Mouse (Mus musculus) hindbrain, embryonic 16.5 days (tissue): ENCODE measurements around the gene Clint1. TPM values are rescaled to one million over a fixed set of nuclear protein-coding genes. Genes with fewer than 3 reads are reported as not detected.
"Not testable (repeated sequence)": the region's sequence is repeated elsewhere in the genome, so short reads cannot be mapped to it uniquely, and the experiment has no call there.

Experiments used
- ATAC-seq: fragments of 200-750 bp; cut with Nextera tagmentation; 2 replicates; pipeline ENCODE4 v1.8.0; 2017; ENCODE audit warnings: moderate TSS enrichment, moderate library complexity
- H3K27ac ChIP-seq: fragments of 300-500 bp; sonication (generic); 2 replicates; pipeline ENCODE4 v1.5.1; 2014; ENCODE audit warnings: low read depth, mild to moderate bottlenecking, control low read depth, low read length, moderate library complexity
- H3K27me3 ChIP-seq: fragments of 300-500 bp; sonication (generic); replicated peaks from 2 replicates; pipeline ENCODE4 v1.6.1; 2014; ENCODE audit warnings: low read length; ENCODE audit not compliant: control insufficient read depth, insufficient read depth
- H3K36me3 ChIP-seq: fragments of 300-500 bp; sonication (generic); 2 replicates; pipeline ENCODE4 v1.6.1; 2014; ENCODE audit warnings: mild to moderate bottlenecking, low read length, moderate library complexity, mixed read lengths; ENCODE audit not compliant: control insufficient read depth, insufficient read depth
- H3K4me1 ChIP-seq: fragments of 300-500 bp; sonication (generic); 2 replicates; pipeline ENCODE4 v1.6.1; 2014; ENCODE audit warnings: low read depth, low read length; ENCODE audit not compliant: control insufficient read depth, insufficient read depth
- H3K4me2 ChIP-seq: fragments of 300-500 bp; sonication (generic); 2 replicates; pipeline ENCODE4 v1.6.1; 2014; ENCODE audit warnings: mild to moderate bottlenecking, low read length, control low read depth, moderate library complexity
- H3K4me3 ChIP-seq: fragments of 300-500 bp; sonication (generic); 2 replicates; pipeline ENCODE4 v1.5.1; 2014; ENCODE audit warnings: mild to moderate bottlenecking, low read length, control low read depth, moderate library complexity
- H3K9ac ChIP-seq: fragments of 300-500 bp; sonication (generic); 2 replicates; pipeline ENCODE4 v1.6.1; 2014; ENCODE audit warnings: low read depth, mild to moderate bottlenecking, control low read depth, low read length, moderate library complexity
- H3K9me3 ChIP-seq: fragments of 300-500 bp; sonication (generic); 2 replicates; pipeline ENCODE4 v1.6.1; 2014; ENCODE audit warnings: mild to moderate bottlenecking, low read length, moderate library complexity; ENCODE audit not compliant: control insufficient read depth
- WGBS: fragments of 180-500 bp; shearing (Covaris S2); extraction: QIAGEN DNeasy Blood & Tissue Kit; methylation state at CpG from one replicate; pipeline ENCODE4 v1.1.7; 2014; 5-methylcytosine and 5-hydroxymethylcytosine counted together
- polyA plus RNA-seq: library from polyadenylated mRNA; unstranded; fragments of >200 nt; fragmentation: Nextera tagmentation; extraction: Ambion mirVana; gene quantifications from 2 replicates; pipeline ENCODE4 v1.2.1, GENCODE M21; 2015

The Clint1 gene
- polyA plus RNA-seq, 1 experiment from 2014 or later, result 39.4 TPM

DNA sequence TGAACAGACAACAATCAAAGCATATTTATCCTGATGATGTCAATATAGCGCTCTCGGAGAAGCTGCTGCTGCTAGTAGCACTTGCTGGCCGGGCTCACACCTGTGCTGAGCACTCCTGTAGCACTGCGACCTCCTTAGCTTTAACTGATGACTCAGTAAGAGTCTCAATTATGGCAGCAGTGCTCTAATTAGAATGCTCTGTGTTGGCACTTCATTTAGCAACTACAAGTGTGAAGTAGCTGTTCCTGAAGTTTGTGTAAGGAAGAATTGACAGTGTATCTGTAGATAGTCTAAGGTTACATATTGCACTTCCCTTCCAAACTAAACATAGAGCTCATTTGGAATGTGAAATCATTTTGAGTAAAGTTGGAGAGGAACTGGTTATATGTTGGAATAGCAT, 14.7 kb downstream of the Clint1 start:
- Histone ChIP-seq H3K4me1 (peaks cover 4% of the 10 kb centered on the region), H3K9ac (no peak overlapping the region), H3K27me3 (no peaks in the 10 kb centered on the region), H3K36me3 (no peaks in the 10 kb centered on the region), H3K9me3 (no peaks in the 10 kb centered on the region), H3K4me2 (no peak overlapping the region), H3K27ac (no peak overlapping the region), H3K4me3 (no peak overlapping the region)
- WGBS, result 80% methylated on average over 4 of the region's 4 CpGs
- ATAC-seq, result no peak

DNA sequence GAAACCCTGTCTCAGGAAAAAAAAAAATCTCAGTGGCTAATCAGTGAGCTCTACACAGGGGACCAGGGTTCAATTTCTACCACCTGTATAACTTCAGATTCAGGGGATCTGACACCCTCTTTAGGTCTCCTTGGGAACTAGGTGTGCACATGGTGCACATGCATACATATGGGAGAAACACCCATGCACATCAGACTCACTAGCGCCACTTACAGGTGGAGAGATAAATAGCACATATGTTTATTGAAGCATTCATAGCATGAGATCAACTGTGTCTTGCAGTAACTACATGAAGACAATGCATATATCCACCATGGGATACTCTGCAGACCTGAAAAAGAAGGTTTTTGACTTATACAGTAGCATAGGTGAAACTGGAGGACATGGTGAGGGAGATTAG, 21.8 kb downstream of the Clint1 start:
- 79% methylated on average over 1 of the region's 1 CpGs for WGBS
- H3K36me3 ChIP-seq, result no peaks in the 10 kb centered on the region

DNA sequence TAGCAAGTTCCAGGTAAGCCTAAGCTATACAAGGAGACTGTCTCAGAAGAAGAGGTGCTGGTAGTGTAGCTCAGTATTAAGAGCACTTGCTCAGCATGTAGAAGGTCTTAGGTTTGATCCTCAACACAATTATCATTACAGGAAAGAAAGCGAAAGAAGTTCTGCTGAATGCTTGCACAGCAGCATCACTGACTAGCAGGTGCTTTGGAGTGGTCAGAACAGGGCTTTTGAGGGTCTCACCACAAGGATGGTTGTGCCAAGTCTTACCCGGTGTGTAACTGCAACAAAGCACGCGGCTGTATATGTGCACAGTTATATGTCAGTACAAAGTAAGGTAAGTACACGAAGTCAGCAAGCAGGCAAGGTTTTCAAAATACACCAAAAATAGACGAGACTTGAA, 22.4 kb downstream of the Clint1 start:
- Histone ChIP-seq H3K9ac (no peak overlapping the region), H3K4me2 (no peak overlapping the region), H3K36me3 (no peaks in the 10 kb centered on the region), H3K9me3 (no peaks in the 10 kb centered on the region), H3K27ac (no peak overlapping the region), H3K4me1 (no peaks in the 10 kb centered on the region), H3K4me3 (no peak overlapping the region), H3K27me3 (no peaks in the 10 kb centered on the region)
- 95% methylated on average over 6 of the region's 6 CpGs for WGBS
- ATAC-seq, result no peak

More for the DNA sequence above, 21.8 kb downstream of the Clint1 start:
- no peak for ATAC-seq
- H3K9ac ChIP-seq, result no peak overlapping the region
- H3K9me3 ChIP-seq, result no peaks in the 10 kb centered on the region
- no peak overlapping the region for H3K27ac ChIP-seq
- H3K27me3 ChIP-seq, result no peaks in the 10 kb centered on the region
- H3K4me1 ChIP-seq, result no peaks in the 10 kb centered on the region
- no peak overlapping the region for H3K4me3 ChIP-seq
- H3K4me2 ChIP-seq, result no peak overlapping the region

DNA sequence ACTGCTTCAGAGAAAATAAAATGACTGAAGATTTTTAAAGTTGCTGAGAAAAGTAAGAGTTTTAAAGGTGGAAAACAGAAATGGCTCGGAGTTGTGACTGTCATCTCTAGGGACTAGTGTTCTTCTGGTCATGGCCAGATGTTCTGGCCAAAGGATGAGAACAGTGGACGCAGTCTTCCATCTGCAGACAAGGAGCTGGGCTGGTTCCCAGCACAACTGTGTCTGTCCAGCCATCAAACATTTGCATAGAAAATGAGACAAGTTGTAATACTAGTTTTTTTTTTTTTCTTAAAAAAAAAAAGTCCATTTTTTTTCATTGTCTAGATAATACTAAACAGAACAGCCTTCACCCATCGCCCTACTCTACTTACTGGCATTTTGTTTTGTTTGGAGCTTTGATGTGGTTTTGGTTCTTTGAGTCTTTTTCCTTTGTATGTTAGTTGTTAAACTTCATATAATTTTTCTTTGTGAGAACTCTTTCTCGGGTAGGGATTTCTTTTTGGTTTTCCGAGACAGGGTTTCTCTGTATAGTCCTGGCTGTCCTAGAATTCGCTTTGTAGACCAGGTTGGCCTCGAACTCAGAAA, 23.6 kb downstream of the Clint1 start:
- Histone ChIP-seq H3K27ac (no peak overlapping the region), H3K9ac (no peak overlapping the region)

DNA sequence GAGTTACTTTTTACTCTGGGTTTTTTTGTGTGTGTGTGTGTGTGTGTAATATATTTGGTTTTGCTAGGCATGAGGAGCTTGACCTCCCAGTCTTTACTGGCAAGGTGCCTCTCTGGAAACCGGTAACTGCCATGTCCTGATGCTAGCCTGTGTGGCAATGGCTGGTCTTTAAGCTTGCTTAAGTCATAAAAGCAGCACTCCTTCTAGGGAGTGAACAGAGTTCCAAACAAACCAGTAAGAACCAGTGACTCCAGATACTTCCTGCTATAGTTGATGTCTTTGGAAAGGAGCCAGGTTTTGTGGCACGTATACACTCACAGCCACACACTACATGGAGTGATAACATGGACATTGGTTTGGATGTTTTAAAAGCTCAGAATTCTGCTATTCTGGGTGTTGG, 24.2 kb downstream of the Clint1 start:
- Histone ChIP-seq H3K9ac (no peak overlapping the region), H3K36me3 (no peaks in the 10 kb centered on the region), H3K4me1 (peaks cover 3% of the 10 kb centered on the region), H3K27me3 (no peaks in the 10 kb centered on the region), H3K9me3 (no peaks in the 10 kb centered on the region), H3K4me3 (no peak overlapping the region), H3K27ac (no peak overlapping the region), H3K4me2 (no peak overlapping the region)
- 70% methylated on average over 2 of the region's 2 CpGs for whole genome bisulfite sequencing
- ATAC-seq, result no peak

More for the DNA sequence above, 23.6 kb downstream of the Clint1 start:
- no peaks in the 10 kb centered on the region for H3K4me1 ChIP-seq
- no peaks in the 10 kb centered on the region for H3K27me3 ChIP-seq
- WGBS, result 92% methylated on average over 7 of the region's 7 CpGs
- H3K36me3 ChIP-seq, result no peaks in the 10 kb centered on the region
- no peak overlapping the region for H3K4me3 ChIP-seq
- no peak overlapping the region for H3K4me2 ChIP-seq
- no peaks in the 10 kb centered on the region for H3K9me3 ChIP-seq
- no peak for ATAC-seq

DNA sequence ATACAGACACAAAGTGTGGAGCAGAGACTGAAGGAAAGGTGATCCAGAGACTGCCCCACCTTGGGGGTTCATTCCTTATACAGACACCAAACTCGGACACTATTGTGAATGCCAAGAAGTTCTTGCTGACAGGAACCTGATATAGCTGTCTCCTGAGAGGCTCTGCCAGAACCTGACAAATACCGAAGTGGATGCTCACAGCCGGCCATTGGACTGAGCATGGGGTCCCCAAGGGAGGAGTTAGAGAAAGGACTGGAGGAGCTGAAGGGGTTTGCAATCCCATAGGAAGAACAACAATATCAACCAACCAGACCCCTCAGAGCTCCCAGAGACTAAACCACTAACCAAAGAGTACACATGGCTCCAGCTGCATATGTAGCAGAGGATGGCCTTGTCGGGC, 27.5 kb downstream of the Clint1 start:
- peaks cover 11% of the 10 kb centered on the region for H3K4me1 ChIP-seq
- not testable (repeated sequence) for H3K4me3 ChIP-seq, H3K9me3 ChIP-seq, H3K4me2 ChIP-seq, H3K36me3 ChIP-seq, H3K27ac ChIP-seq, H3K9ac ChIP-seq, H3K27me3 ChIP-seq, ATAC-seq
- WGBS, result 62% methylated on average over 4 of the region's 4 CpGs

DNA sequence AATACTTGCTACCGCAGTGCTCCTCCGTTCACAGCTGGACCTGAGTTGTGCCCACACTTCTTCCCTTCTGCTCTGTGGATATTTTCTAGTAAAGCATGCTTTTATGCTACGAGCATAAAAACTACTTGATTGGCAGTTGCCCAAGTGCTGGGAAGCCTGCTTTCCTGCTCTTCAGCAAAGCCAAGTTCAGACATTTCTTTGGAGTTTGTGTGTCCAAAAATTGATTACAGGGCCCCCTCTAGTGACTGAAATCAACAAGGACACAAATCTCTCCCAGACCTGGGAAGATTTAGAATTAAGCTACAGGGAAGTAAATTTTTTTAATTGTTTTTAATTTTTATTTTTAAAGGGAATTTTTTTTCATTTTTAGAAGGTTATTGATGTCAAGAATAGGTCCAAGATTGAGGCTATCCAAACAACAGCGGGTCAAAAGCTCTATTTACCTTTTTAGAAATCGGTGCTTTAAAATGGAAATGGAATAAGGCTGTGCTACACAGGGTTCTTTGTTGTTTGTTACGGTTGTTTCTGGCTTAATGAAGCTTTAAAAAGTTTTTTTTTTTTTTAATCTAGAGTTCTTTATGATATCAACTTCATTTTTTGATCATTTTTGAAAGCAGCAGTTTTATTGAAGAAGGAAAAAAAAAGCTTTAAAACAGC, 29.3 kb downstream of the Clint1 start:
- peak overlapping the region; percentile 60; the same call in 1 of the 2 replicates for H3K27ac ChIP-seq
- no peak overlapping the region for H3K4me3 ChIP-seq
- WGBS, result 31% methylated on average over 6 of the region's 6 CpGs
- no peaks in the 10 kb centered on the region for H3K36me3 ChIP-seq
- H3K27me3 ChIP-seq, result no peaks in the 10 kb centered on the region
- H3K9ac ChIP-seq, result no peak overlapping the region
- ATAC-seq, result peak; percentile 72
- H3K9me3 ChIP-seq, result no peaks in the 10 kb centered on the region
- H3K4me1 ChIP-seq, result peaks cover 11% of the 10 kb centered on the region
- H3K4me2 ChIP-seq, result no peak overlapping the region

DNA sequence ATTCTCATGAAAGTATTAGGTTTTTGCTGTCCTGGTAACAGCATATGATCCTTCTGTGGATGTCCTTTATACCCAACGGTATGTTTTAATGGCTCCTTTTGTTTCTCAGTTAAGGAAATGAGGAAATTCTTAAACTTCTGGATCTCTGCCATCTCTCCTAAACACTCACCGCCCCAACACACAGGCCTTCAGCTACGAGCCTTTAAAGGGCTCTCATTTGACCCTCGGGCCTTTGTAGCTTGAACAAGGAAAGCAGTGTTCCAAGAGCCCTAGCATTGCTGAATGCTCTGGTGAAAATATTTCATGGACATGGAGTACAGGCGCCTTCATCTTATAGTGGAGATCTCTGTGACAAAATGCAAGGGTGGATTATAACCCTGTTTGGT, 29.8 kb downstream of the Clint1 start:
- no peak for ATAC-seq
- Histone ChIP-seq H3K4me2 (no peak overlapping the region), H3K4me3 (no peak overlapping the region), H3K9me3 (no peaks in the 10 kb centered on the region), H3K27ac (peak overlapping the region; percentile 60), H3K9ac (no peak overlapping the region), H3K36me3 (no peaks in the 10 kb centered on the region), H3K27me3 (no peaks in the 10 kb centered on the region), H3K4me1 (peaks cover 11% of the 10 kb centered on the region)
- WGBS, result 27% methylated on average over 5 of the region's 5 CpGs

DNA sequence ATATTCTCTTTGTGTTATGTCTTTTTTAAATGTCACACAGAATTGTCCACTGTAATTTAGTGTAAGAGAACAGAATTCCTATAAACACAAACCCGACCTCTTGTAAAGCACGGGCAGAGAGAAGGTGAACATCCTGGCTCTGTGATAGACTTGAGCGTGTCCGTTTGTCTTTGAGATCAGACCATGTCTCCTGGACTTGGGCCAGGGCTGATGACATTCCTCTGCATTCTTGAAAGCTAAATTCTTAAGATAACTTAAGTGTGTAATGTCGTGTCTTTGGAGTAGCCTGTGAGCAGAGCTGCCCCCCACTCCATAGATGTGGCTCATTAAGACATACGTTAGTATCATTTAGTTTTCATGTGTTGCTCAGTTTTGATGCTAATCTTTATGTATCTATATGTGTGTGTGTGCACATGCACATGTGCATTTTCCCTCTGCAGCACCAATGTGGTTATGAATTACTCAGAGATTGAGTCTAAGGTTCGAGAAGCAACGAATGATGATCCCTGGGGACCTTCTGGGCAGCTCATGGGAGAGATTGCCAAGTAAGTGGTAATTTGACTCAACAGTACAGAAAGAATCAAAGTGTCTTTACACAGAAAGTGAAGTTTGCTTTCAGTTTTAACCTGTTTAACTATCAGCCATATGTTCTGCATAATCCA, 31.6 kb downstream of the Clint1 start:
- H3K9me3 ChIP-seq, result no peaks in the 10 kb centered on the region
- H3K4me2 ChIP-seq, result no peak overlapping the region
- H3K27ac ChIP-seq, result no peak overlapping the region
- no peak for ATAC-seq
- H3K27me3 ChIP-seq, result no peaks in the 10 kb centered on the region
- no peak overlapping the region for H3K4me3 ChIP-seq
- no peaks in the 10 kb centered on the region for H3K36me3 ChIP-seq
- peaks cover 11% of the 10 kb centered on the region for H3K4me1 ChIP-seq
- H3K9ac ChIP-seq, result no peak overlapping the region
- WGBS, result 50% methylated on average over 8 of the region's 8 CpGs
